Mouse (Mus musculus): ENCODE measurements around the gene Olfr64.

DNA sequence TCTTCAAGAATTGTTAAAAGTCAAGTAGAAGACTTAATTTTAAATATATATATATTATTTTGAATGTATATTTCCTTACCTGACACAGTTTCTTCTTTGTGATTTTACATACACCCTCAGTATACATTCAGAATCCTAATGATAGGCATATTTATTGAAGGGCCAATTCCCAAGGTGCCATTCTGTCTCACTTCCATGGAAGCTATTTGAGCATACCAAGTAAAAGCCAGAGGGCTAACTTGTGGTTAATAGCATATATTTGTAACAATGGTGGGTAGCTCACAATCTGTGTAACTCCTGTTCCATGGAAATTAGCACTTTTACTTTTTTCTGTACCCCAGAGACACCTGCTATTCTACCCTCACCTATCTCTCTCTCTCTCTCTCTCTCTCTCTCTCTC is 8.1 kb downstream of the Olfr64 start, which contains the start of gene Olfr66:
- TF ChIP-seq CTCF (IDR thresholded peaks at IDR 0.05; ENCODE audit: insufficient read depth, low read depth, low read length) = no peak
- TF ChIP-seq POLR2A (IDR thresholded peaks at IDR 0.05; ENCODE audit: insufficient read depth, low read depth, low read length) = no peak
